Mouse (Mus musculus) lung, postnatal 0 days (tissue): ENCODE measurements at regions not wholly inside any gene's neighbourhood (a gene's known extent, or its start where the extent isn't known, plus 50 kb on each side); places are given as distances from the start of the nearest gene placed in this dataset.

ENCODE experiments used
- CTCF ChIP-seq: IDR thresholded peaks from 2 replicates; pipeline ENCODE4 v1.5.1; 2016; ENCODE audit warnings: antibody characterized with exemption, mild to moderate bottlenecking
- EP300 ChIP-seq: IDR thresholded peaks from 2 replicates; pipeline ENCODE4 v1.6.1; 2016; ENCODE audit warnings: antibody characterized with exemption, mild to moderate bottlenecking, control low read depth

- TF ChIP-seq CTCF (no peak), EP300 (no peak)
Observed at GRCm38 (mm10) chr19:53442132-53442610, 51.8 kb upstream of the Smndc1 start.
